Mouse (Mus musculus) limb, embryonic 13.5 days (tissue): ENCODE measurements around the gene Gabrb3. TPM values are rescaled to one million over a fixed set of nuclear protein-coding genes. Genes with fewer than 3 reads are reported as not detected.
A peak's percentile ranks its signal among the peaks of the same experiment; 100 is the strongest.

Experiments used
- ATAC-seq: fragments of 200-750 bp; cut with Nextera tagmentation; 2 replicates; pipeline ENCODE4 v1.8.0; 2017; ENCODE audit warnings: low read depth, moderate number of reproducible peaks, moderate TSS enrichment; ENCODE audit not compliant: low FRiP score
- H3K27ac ChIP-seq: fragments of 300-500 bp; sonication (generic); 2 replicates; pipeline ENCODE4 v1.5.1; 2015; ENCODE audit warnings: inconsistent platforms, mild to moderate bottlenecking, moderate library complexity
- H3K27me3 ChIP-seq: fragments of 300-500 bp; sonication (generic); 2 replicates; pipeline ENCODE4 v1.6.1; 2015; ENCODE audit warnings: mild to moderate bottlenecking, inconsistent platforms
- H3K36me3 ChIP-seq: fragments of 300-500 bp; sonication (generic); 2 replicates; pipeline ENCODE4 v1.6.1; 2015; ENCODE audit warnings: inconsistent platforms, mild to moderate bottlenecking, moderate library complexity
- H3K4me1 ChIP-seq: fragments of 300-500 bp; sonication (generic); 2 replicates; pipeline ENCODE4 v1.6.1; 2015; ENCODE audit warnings: inconsistent platforms
- H3K4me2 ChIP-seq: fragments of 300-500 bp; sonication (generic); replicated peaks from 2 replicates; pipeline ENCODE4 v1.6.1; 2015; ENCODE audit warnings: inconsistent platforms, mild to moderate bottlenecking, moderate library complexity
- H3K4me3 ChIP-seq: fragments of 300-500 bp; sonication (generic); 2 replicates; pipeline ENCODE4 v1.5.1; 2015; ENCODE audit warnings: moderate library complexity, mild to moderate bottlenecking, inconsistent platforms
- H3K9ac ChIP-seq: fragments of 300-500 bp; sonication (generic); 2 replicates; pipeline ENCODE4 v1.6.1; 2015; ENCODE audit warnings: mild to moderate bottlenecking, inconsistent platforms
- H3K9me3 ChIP-seq: fragments of 300-500 bp; sonication (generic); 2 replicates; pipeline ENCODE4 v1.6.1; 2016; ENCODE audit warnings: inconsistent platforms
- WGBS: fragments of 180-500 bp; shearing (Covaris S2); methylation state at CpG from one replicate; pipeline ENCODE4 v1.1.7; 2015; 5-methylcytosine and 5-hydroxymethylcytosine counted together
- polyA plus RNA-seq: library from polyadenylated mRNA; unstranded; fragments of >200 nt; fragmentation: Nextera tagmentation; extraction: Ambion mirVana; gene quantifications from 2 replicates; pipeline ENCODE4 v1.2.1, GENCODE M21; 2015

The Gabrb3 gene
- polyA plus RNA-seq, 1 experiment from 2014 or later, result 0.89 TPM

DNA sequence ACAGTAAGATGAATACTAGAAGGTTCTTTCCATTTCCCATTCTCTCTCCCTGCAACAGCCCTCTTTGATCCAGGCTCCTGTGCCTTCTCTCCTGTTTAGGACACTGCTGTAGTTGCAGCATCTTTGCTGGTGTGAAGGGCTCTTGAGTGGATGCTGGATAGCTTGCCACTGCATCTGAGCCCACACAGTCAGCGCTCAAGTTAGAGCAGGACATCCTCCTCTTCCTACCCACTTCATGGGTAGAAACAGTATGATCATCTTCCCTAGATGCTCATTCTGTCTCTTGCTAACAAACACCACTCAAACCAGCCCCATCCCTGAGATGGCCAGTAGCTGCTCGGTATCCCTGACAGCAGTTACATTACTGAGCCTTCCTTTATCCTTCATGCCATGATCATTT lies 227.9 kb downstream of the Gabrb3 start:
- Histone ChIP-seq H3K4me1 (no peaks in the 10 kb centered on the region), H3K9me3 (no peaks in the 10 kb centered on the region), H3K36me3 (no peaks in the 10 kb centered on the region), H3K27me3 (no peaks in the 10 kb centered on the region), H3K9ac (no peak overlapping the region), H3K4me3 (no peak overlapping the region), H3K4me2 (no peak overlapping the region), H3K27ac (no peak overlapping the region)
- WGBS, result 77% methylated on average over 2 of the region's 2 CpGs
- no peak for ATAC-seq

DNA sequence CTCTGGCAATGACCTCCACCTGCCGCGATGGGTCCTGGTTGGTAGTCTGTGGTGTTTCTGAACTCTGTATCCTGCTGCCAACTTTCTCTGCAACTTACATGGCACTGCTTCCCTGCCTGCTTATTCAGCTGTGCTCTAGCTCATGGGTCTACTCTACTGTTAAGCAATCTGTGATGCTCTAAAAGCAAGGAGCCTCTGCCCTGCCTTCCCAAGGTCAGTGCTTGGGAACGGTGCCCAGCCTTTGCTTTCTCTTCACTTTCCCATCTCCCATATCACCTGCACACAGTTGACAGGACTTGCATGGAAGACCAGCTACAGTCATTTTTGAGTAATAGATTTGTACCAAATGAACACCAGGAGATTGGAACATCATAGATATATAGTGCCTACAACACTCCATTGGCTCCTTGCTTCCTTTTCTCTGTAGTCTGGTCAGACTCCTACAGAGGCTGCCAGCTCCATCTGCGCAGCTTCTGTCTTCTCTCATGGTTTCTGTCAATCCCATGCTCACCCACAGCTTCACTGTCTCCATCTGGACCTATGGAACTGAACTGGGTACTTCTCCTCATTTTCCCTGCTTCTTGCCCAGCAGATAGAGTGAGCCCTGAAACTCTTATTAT lies 228.8 kb downstream of the Gabrb3 start:
- H3K9me3 ChIP-seq, result no peaks in the 10 kb centered on the region
- H3K4me2 ChIP-seq, result no peak overlapping the region
- no peak overlapping the region for H3K9ac ChIP-seq
- H3K27me3 ChIP-seq, result no peaks in the 10 kb centered on the region
- H3K4me3 ChIP-seq, result no peak overlapping the region
- ATAC-seq, result no peak
- H3K4me1 ChIP-seq, result no peaks in the 10 kb centered on the region
- no peak overlapping the region for H3K27ac ChIP-seq
- H3K36me3 ChIP-seq, result no peaks in the 10 kb centered on the region
- WGBS, result 92% methylated on average over 4 of the region's 4 CpGs

DNA sequence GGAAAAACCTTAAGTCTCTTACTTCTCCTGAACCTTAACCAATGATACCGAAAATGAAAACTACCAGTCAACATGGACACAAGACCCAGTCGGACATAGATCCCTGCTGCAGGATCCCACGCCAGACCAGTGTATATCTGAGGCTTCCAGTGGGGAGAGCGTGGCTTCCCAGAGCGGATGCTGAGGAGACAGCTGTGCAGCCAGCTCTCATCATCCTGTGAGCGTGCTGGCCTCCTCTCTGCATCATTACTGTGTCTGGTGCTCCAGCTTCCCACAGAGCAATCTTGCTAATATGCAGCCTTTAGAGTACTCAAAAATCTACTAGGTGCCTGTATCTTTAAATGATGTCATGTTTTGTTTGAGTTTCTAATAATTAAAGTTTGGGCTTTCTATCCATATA lies 257.9 kb downstream of the Gabrb3 start:
- H3K36me3 ChIP-seq, result no peaks in the 10 kb centered on the region
- H3K4me3 ChIP-seq, result no peak overlapping the region
- no peak overlapping the region for H3K9ac ChIP-seq
- no peak for ATAC-seq
- H3K27ac ChIP-seq, result no peak overlapping the region
- H3K27me3 ChIP-seq, result no peaks in the 10 kb centered on the region
- no peaks in the 10 kb centered on the region for H3K4me1 ChIP-seq
- WGBS, result 80% methylated on average over 6 of the region's 6 CpGs
- no peaks in the 10 kb centered on the region for H3K9me3 ChIP-seq
- H3K4me2 ChIP-seq, result no peak overlapping the region

- no peak overlapping the region for H3K4me2 ChIP-seq
- WGBS, result 67% methylated on average over 4 of the region's 4 CpGs
- H3K4me1 ChIP-seq, result no peaks in the 10 kb centered on the region
- H3K27ac ChIP-seq, result no peak overlapping the region
- H3K9me3 ChIP-seq, result no peaks in the 10 kb centered on the region
- H3K4me3 ChIP-seq, result no peak overlapping the region
- H3K36me3 ChIP-seq, result no peaks in the 10 kb centered on the region
- ATAC-seq, result no peak
- no peaks in the 10 kb centered on the region for H3K27me3 ChIP-seq
- H3K9ac ChIP-seq, result no peak overlapping the region
These were observed 270.3 kb downstream of the Gabrb3 start for GRCm38 (mm10) chr7:57689836-57690235.

DNA sequence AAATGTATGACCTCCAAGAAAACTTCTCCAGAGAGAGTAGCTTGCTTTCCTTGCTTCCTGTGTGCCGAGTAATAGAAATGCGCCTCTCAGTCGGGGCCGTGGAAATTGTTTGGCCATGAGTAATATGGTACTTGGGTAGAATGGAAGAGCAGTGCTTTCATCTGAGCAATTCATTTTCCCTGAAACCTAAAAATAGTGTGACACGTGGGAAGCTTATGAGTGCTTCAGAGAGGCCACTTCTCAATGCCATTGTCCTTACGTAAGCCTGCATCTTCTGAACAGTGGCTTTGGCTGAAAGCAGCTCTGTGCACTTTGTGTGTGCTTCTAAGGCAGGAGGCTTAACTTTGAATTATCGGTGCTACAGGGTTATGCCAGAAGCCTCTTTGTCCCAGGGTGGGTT lies 280.9 kb downstream of the Gabrb3 start:
- no peak for ATAC-seq

GRCm38 (mm10) chr7:57701046-57701445 lies 281.6 kb downstream of the Gabrb3 start:
- Histone ChIP-seq H3K4me2 (no peak overlapping the region), H3K36me3 (no peaks in the 10 kb centered on the region)
- no peak for ATAC-seq

More for the DNA sequence above, 280.9 kb downstream of the Gabrb3 start:
- no peak overlapping the region for H3K27ac ChIP-seq
- H3K9ac ChIP-seq, result no peak overlapping the region
- peaks cover 4% of the 10 kb centered on the region; the same call in 1 of the 2 replicates for H3K4me1 ChIP-seq
- WGBS, result 89% methylated on average over 7 of the region's 7 CpGs
- no peak overlapping the region for H3K4me2 ChIP-seq
- no peaks in the 10 kb centered on the region for H3K36me3 ChIP-seq
- H3K4me3 ChIP-seq, result no peak overlapping the region
- no peaks in the 10 kb centered on the region for H3K27me3 ChIP-seq
- no peaks in the 10 kb centered on the region for H3K9me3 ChIP-seq

GRCm38 (mm10) chr7:57703580-57703979 lies 284.1 kb downstream of the Gabrb3 start:
- H3K9me3 ChIP-seq, result no peaks in the 10 kb centered on the region
- H3K4me1 ChIP-seq, result peaks cover 4% of the 10 kb centered on the region; the same call in 1 of the 2 replicates
- no peak overlapping the region for H3K4me2 ChIP-seq
- peak; percentile 61; the same call in 1 of the 2 replicates for ATAC-seq
- no peak overlapping the region for H3K9ac ChIP-seq
- WGBS, result 37% methylated on average over 1 of the region's 1 CpGs
- no peaks in the 10 kb centered on the region for H3K36me3 ChIP-seq
- H3K27me3 ChIP-seq, result no peaks in the 10 kb centered on the region
- no peak overlapping the region for H3K27ac ChIP-seq
- no peak overlapping the region for H3K4me3 ChIP-seq

More at GRCm38 (mm10) chr7:57701046-57701445, 281.6 kb downstream of the Gabrb3 start:
- H3K27me3 ChIP-seq, result no peaks in the 10 kb centered on the region
- H3K9me3 ChIP-seq, result no peaks in the 10 kb centered on the region
- no peak overlapping the region for H3K27ac ChIP-seq
- no peak overlapping the region for H3K4me3 ChIP-seq
- H3K9ac ChIP-seq, result no peak overlapping the region
- H3K4me1 ChIP-seq, result peaks cover 4% of the 10 kb centered on the region; the same call in 1 of the 2 replicates

GRCm38 (mm10) chr7:57706092-57706491 lies 286.6 kb downstream of the Gabrb3 start:
- H3K4me1 ChIP-seq, result peaks cover 4% of the 10 kb centered on the region; the same call in 1 of the 2 replicates
- H3K9ac ChIP-seq, result no peak overlapping the region
- no peak for ATAC-seq
- H3K36me3 ChIP-seq, result no peaks in the 10 kb centered on the region
- no peaks in the 10 kb centered on the region for H3K9me3 ChIP-seq
- H3K4me3 ChIP-seq, result no peak overlapping the region
- WGBS, result 94% methylated on average over 6 of the region's 6 CpGs
- H3K27me3 ChIP-seq, result no peaks in the 10 kb centered on the region
- no peak overlapping the region for H3K4me2 ChIP-seq
- H3K27ac ChIP-seq, result no peak overlapping the region

GRCm38 (mm10) chr7:57706976-57707740 lies 287.7 kb downstream of the Gabrb3 start:
- H3K4me2 ChIP-seq, result no peak overlapping the region
- no peak overlapping the region for H3K9ac ChIP-seq
- H3K4me1 ChIP-seq, result peaks cover 4% of the 10 kb centered on the region; the same call in 1 of the 2 replicates
- no peak overlapping the region for H3K4me3 ChIP-seq
- H3K27me3 ChIP-seq, result no peaks in the 10 kb centered on the region
- 72% methylated on average over 7 of the region's 7 CpGs for WGBS
- H3K36me3 ChIP-seq, result no peaks in the 10 kb centered on the region
- ATAC-seq, result no peak
- no peak overlapping the region for H3K27ac ChIP-seq
- no peaks in the 10 kb centered on the region for H3K9me3 ChIP-seq

DNA sequence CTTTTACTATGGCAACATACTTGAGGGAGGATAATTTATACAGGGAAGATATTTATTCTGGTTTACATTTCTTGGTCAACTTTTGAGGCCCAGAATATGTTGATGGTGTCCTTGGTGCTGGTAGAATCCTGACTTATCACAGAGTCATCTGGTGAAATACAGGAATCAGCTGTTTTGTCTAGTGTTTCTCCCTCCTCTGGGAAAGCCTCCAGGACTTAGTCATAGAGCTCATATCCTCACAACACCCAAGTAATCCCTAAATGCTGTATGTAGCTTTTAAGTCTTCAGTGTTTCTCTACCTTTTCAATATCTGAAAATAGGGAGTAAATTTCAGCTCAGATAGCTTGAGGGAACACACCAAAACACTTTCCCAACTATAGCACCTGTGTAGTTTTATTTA lies 292.2 kb downstream of the Gabrb3 start:
- ATAC-seq, result no peak
- no peak overlapping the region for H3K4me2 ChIP-seq
- no peak overlapping the region for H3K4me3 ChIP-seq

GRCm38 (mm10) chr7:57746836-57747235 lies 327.3 kb downstream of the Gabrb3 start:
- Histone ChIP-seq H3K9me3 (no peaks in the 10 kb centered on the region), H3K36me3 (no peaks in the 10 kb centered on the region), H3K4me1 (no peaks in the 10 kb centered on the region), H3K9ac (no peak overlapping the region), H3K4me3 (no peak overlapping the region), H3K27ac (no peak overlapping the region), H3K4me2 (no peak overlapping the region), H3K27me3 (no peaks in the 10 kb centered on the region)
- 63% methylated on average over 2 of the region's 2 CpGs for WGBS
- ATAC-seq, result no peak

More for the DNA sequence above, 292.2 kb downstream of the Gabrb3 start:
- Histone ChIP-seq H3K4me1 (no peaks in the 10 kb centered on the region), H3K27ac (no peak overlapping the region), H3K9me3 (no peaks in the 10 kb centered on the region), H3K36me3 (no peaks in the 10 kb centered on the region), H3K9ac (no peak overlapping the region), H3K27me3 (no peaks in the 10 kb centered on the region)

- no peaks in the 10 kb centered on the region for H3K27me3 ChIP-seq
- H3K4me1 ChIP-seq, result no peaks in the 10 kb centered on the region
- no peaks in the 10 kb centered on the region for H3K36me3 ChIP-seq
- no peaks in the 10 kb centered on the region for H3K9me3 ChIP-seq
- H3K9ac ChIP-seq, result no peak overlapping the region
- no peak for ATAC-seq
- no peak overlapping the region for H3K4me3 ChIP-seq
- H3K27ac ChIP-seq, result no peak overlapping the region
- 89% methylated on average over 5 of the region's 5 CpGs for WGBS
- H3K4me2 ChIP-seq, result no peak overlapping the region
These were observed 341.0 kb downstream of the Gabrb3 start for GRCm38 (mm10) chr7:57760466-57760865.
